Comparison of ENCODE assay signal across 10 mouse cellular contexts in genomic region chr6:52926947-52927346, GRCm38 (mm10).
A peak's percentile ranks its signal among the peaks of the same experiment; 100 is the strongest.
DNase-seq lines count a peak whose midpoint lies in the region; ATAC-seq and TF ChIP-seq lines count a peak whose summit lies in the region.
"Had no signal": no experiment of that assay in that cellular context is flagged by ENCODE, and none has a peak within 500 bp of the region (broad histone marks: within the 10 kb centered on the region; RNA-seq: fewer than 3 reads in every experiment).

No protein-coding gene starts in this region.

- no peak overlapping the region for H3K9ac ChIP-seq in intestine, embryonic 14.5 days (ENCODE audit: low read length)
- no peak overlapping the region for H3K9ac ChIP-seq in intestine, embryonic 15.5 days
- H3K9ac ChIP-seq: embryonic facial prominence, embryonic 13.5 days; heart, embryonic 12.5 days; lung, embryonic 15.5 days had no signal

- H3K27ac ChIP-seq in intestine, embryonic 14.5 days (ENCODE audit: low read depth): no peak overlapping the region
- H3K27ac ChIP-seq in intestine, embryonic 15.5 days: no peak overlapping the region
- no peak overlapping the region for H3K27ac ChIP-seq in thymus, adult 2 months (ENCODE audit: control insufficient read depth, insufficient read depth, low read length)
- H3K27ac ChIP-seq: embryonic facial prominence, embryonic 13.5 days; lung, embryonic 15.5 days had no signal

- H3K4me2 ChIP-seq in intestine, embryonic 14.5 days (ENCODE audit: low read length): no peak overlapping the region
- H3K4me2 ChIP-seq in intestine, embryonic 15.5 days (replicated peaks): no peak overlapping the region
- H3K4me2 ChIP-seq: embryonic facial prominence, embryonic 13.5 days; heart, embryonic 12.5 days; lung, embryonic 15.5 days had no signal

- DNase-seq in intestine, embryonic 14.5 days (ENCODE audit: low spot score): peak; percentile 49
- DNase-seq in thymus, postnatal 4 days: peak; percentile 43
- DNase-seq in thymus, adult 2 months: no peak
- DNase-seq in urinary bladder, adult 2 months (ENCODE audit: low spot score): no peak
- DNase-seq in adrenal gland, adult 8-10 months: no peak

- H3K9me3 ChIP-seq in intestine, embryonic 14.5 days (ENCODE audit: control insufficient read depth, low read length): no peaks in the 10 kb centered on the region
- no peaks in the 10 kb centered on the region for H3K9me3 ChIP-seq in intestine, embryonic 15.5 days
- H3K9me3 ChIP-seq: embryonic facial prominence, embryonic 13.5 days; heart, embryonic 12.5 days; lung, embryonic 15.5 days had no signal

- ATAC-seq in intestine, embryonic 14.5 days (replicated peaks; ENCODE audit: low FRiP score, low TSS enrichment, low read depth): no peak
- ATAC-seq in intestine, embryonic 15.5 days: no peak
- ATAC-seq in common myeloid progenitor, adult 5-6 weeks (replicated peaks; ENCODE audit: low read depth, poor library complexity, severe bottlenecking): 0 out of 2 replicates have a peak, but pooled peaks have one; percentile 47

- TF ChIP-seq POLR2A in thymus, adult 2 months (IDR thresholded peaks at IDR 0.05; ENCODE audit: control insufficient read depth, extremely low read depth, insufficient read depth, low read length, poor library complexity): no peak

- 78% methylated on average over 4 of the region's 4 CpGs for WGBS in intestine, embryonic 14.5 days
- 82% methylated on average over 4 of the region's 4 CpGs for WGBS in intestine, embryonic 15.5 days
- WGBS in thymus, adult 2 months: 92% methylated on average over 4 of the region's 4 CpGs

- H3K4me1 ChIP-seq in intestine, embryonic 14.5 days (replicated peaks; ENCODE audit: control insufficient read depth, insufficient read depth, low read length): peaks cover 22% of the 10 kb centered on the region
- peaks cover 4% of the 10 kb centered on the region; the same call in 1 of the 2 replicates for H3K4me1 ChIP-seq in intestine, embryonic 15.5 days (replicated peaks)
- H3K4me1 ChIP-seq in thymus, adult 2 months (replicated peaks; ENCODE audit: control insufficient read depth, insufficient read depth, low read length): 0 out of 2 replicates have a peak, but pooled peaks cover 2% of the 10 kb centered on the region
- H3K4me1 ChIP-seq: heart, embryonic 12.5 days; lung, embryonic 15.5 days had no signal

- no peaks in the 10 kb centered on the region for H3K36me3 ChIP-seq in intestine, embryonic 14.5 days (ENCODE audit: control insufficient read depth, insufficient read depth, low read length)
- H3K36me3 ChIP-seq in intestine, embryonic 15.5 days: no peaks in the 10 kb centered on the region
- no peaks in the 10 kb centered on the region for H3K36me3 ChIP-seq in thymus, adult 2 months (ENCODE audit: control insufficient read depth, insufficient read depth, low read length)
- H3K36me3 ChIP-seq: embryonic facial prominence, embryonic 13.5 days; heart, embryonic 12.5 days; lung, embryonic 15.5 days had no signal

- TF ChIP-seq CTCF in thymus, adult 2 months (IDR thresholded peaks at IDR 0.05; ENCODE audit: borderline replicate concordance, control insufficient read depth, extremely low read depth, insufficient read depth, low read length, poor library complexity): no peak

- no peaks in the 10 kb centered on the region for H3K27me3 ChIP-seq in intestine, embryonic 14.5 days (replicated peaks; ENCODE audit: control insufficient read depth, insufficient read depth, low read length)
- H3K27me3 ChIP-seq in intestine, embryonic 15.5 days (replicated peaks): no peaks in the 10 kb centered on the region
- no peaks in the 10 kb centered on the region for H3K27me3 ChIP-seq in thymus, adult 2 months (ENCODE audit: control insufficient read depth, insufficient read depth, low read length)
- H3K27me3 ChIP-seq: embryonic facial prominence, embryonic 13.5 days; heart, embryonic 12.5 days; lung, embryonic 15.5 days had no signal

- no peak overlapping the region for H3K4me3 ChIP-seq in intestine, embryonic 14.5 days (ENCODE audit: low read depth, low read length)
- no peak overlapping the region for H3K4me3 ChIP-seq in intestine, embryonic 15.5 days (replicated peaks)
- H3K4me3 ChIP-seq in thymus, adult 2 months (ENCODE audit: control insufficient read depth, insufficient read depth, low read length): no peak overlapping the region
- H3K4me3 ChIP-seq: embryonic facial prominence, embryonic 13.5 days; heart, embryonic 12.5 days; lung, embryonic 15.5 days had no signal

Comparison
In these comparisons a context has a peak if more than half of its experiments do, and no peak if none do; other contexts are left out.
1. DNase-seq: peak in intestine, embryonic 14.5 days (single experiment) and thymus, postnatal 4 days (single experiment); none in thymus, adult 2 months (single experiment), urinary bladder, adult 2 months (single experiment) and adrenal gland, adult 8-10 months (single experiment).